Mouse (Mus musculus) urinary bladder, postnatal 36 days (tissue): ENCODE results near the gene Sobp.
A peak's percentile ranks its signal among the peaks of the same experiment; 100 is the strongest.

Experiments used
- DNase-seq, 2 experiments: peaks; one replicate each; pipeline ENCODE4 v3.0.0; 2022; ENCODE audit warnings: low spot score in 2 of 2, mixed read lengths in 1 of 2

Sobp gene

GRCm38 (mm10) chr10:43158917-43159316 is 15.4 kb downstream of the Sobp start:
- DNase-seq = no peak

GRCm38 (mm10) chr10:43155046-43155560 is 19.2 kb downstream of the Sobp start:
- peak; percentile 29 to 54 for DNase-seq

GRCm38 (mm10) chr10:43152643-43153042 is 21.7 kb downstream of the Sobp start:
- no peak for DNase-seq

- no peak for DNase-seq
These were observed 25.9 kb downstream of the Sobp start for GRCm38 (mm10) chr10:43148456-43148855.

GRCm38 (mm10) chr10:43143173-43143572 is 31.2 kb downstream of the Sobp start:
- DNase-seq = no peak

- no peak for DNase-seq
These were observed 40.3 kb downstream of the Sobp start for GRCm38 (mm10) chr10:43134027-43134426.

GRCm38 (mm10) chr10:43128750-43129149 is 45.6 kb downstream of the Sobp start:
- DNase-seq = no peak

- no peak for DNase-seq
These were observed 49.8 kb downstream of the Sobp start for GRCm38 (mm10) chr10:43124561-43124960.

- DNase-seq = no peak
These were observed 50.2 kb downstream of the Sobp start for GRCm38 (mm10) chr10:43124156-43124555.

GRCm38 (mm10) chr10:43123422-43123821 is 50.9 kb downstream of the Sobp start:
- no peak for DNase-seq

- no peak for DNase-seq
These were observed 53.5 kb downstream of the Sobp start for GRCm38 (mm10) chr10:43120688-43121450.

- DNase-seq = no peak
These were observed 58.0 kb downstream of the Sobp start for GRCm38 (mm10) chr10:43116083-43116927.

- DNase-seq = no peak
These were observed 62.0 kb downstream of the Sobp start for GRCm38 (mm10) chr10:43112296-43112695.

GRCm38 (mm10) chr10:43106616-43107015 is 67.7 kb downstream of the Sobp start:
- DNase-seq = no peak

GRCm38 (mm10) chr10:43106196-43106595 is 68.1 kb downstream of the Sobp start:
- no peak for DNase-seq

GRCm38 (mm10) chr10:43100513-43100912 is 73.8 kb downstream of the Sobp start:
- no peak for DNase-seq

- no peak for DNase-seq
These were observed 75.1 kb downstream of the Sobp start for GRCm38 (mm10) chr10:43099229-43099628.

- DNase-seq = no peak
These were observed 76.6 kb downstream of the Sobp start for GRCm38 (mm10) chr10:43097755-43098154.

- DNase-seq = no peak
These were observed 77.7 kb downstream of the Sobp start for GRCm38 (mm10) chr10:43096614-43097013.

GRCm38 (mm10) chr10:43094537-43094936 is 79.8 kb downstream of the Sobp start:
- DNase-seq = no peak

- DNase-seq = no peak
These were observed 80.9 kb downstream of the Sobp start for GRCm38 (mm10) chr10:43093440-43093839.

GRCm38 (mm10) chr10:43090040-43090439 is 84.3 kb downstream of the Sobp start:
- no peak for DNase-seq

GRCm38 (mm10) chr10:43087421-43087820 is 86.9 kb downstream of the Sobp start:
- no peak for DNase-seq
